9 mouse cellular contexts compared by ENCODE assay signal in the genomic region with DNA sequence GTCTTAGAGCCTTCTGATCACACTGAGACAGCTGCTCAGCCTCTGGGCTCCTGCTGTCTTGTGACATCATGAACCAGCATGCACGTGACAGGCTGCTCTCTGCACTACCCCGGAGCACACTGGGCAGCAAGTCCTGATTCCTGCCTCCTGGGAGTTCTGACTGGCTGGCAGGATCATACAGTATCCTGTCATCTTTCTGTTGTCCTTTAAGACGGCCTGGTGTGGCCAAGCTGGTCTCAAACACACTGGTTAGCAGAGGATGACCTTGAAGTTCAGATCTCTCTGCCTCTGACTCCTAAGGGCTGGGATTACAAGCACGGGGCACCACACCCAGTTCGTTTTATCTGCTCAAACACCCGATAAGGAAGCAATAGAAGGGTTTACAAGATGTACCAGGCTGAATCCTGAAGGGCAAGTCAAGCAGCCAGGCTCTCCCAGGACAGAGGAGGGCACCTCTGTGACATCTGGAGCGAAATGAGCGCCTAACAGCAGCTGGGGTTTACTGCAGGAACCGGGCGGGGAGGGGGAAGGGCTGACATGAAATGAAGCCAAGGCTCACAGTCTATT. TPM values are rescaled to one million over a fixed set of nuclear protein-coding genes. Genes with fewer than 3 reads are reported as not detected.
A peak's percentile ranks its signal among the peaks of the same experiment; 100 is the strongest.
DNase-seq lines count a peak whose midpoint lies in the region; ATAC-seq lines count a peak whose summit lies in the region.
"Had no signal": no experiment of that assay in that cellular context is flagged by ENCODE, and none has a peak within 500 bp of the region (broad histone marks: within the 10 kb centered on the region; RNA-seq: fewer than 3 reads in every experiment).

No protein-coding gene starts in this region.

- H3K4me2 ChIP-seq in intestine, embryonic 16.5 days (ENCODE audit: low read depth, low read length), result no peak overlapping the region
- no peak overlapping the region for H3K4me2 ChIP-seq in stomach, embryonic 16.5 days (ENCODE audit: low read depth, low read length)
- no peak overlapping the region for H3K4me2 ChIP-seq in midbrain, embryonic 13.5 days (replicated peaks)

- H3K36me3 ChIP-seq in intestine, embryonic 16.5 days (ENCODE audit: control insufficient read depth, insufficient read depth, low read length), result no peaks in the 10 kb centered on the region; the same call in 1 of the 2 replicates
- no peaks in the 10 kb centered on the region; the same call in 1 of the 2 replicates for H3K36me3 ChIP-seq in stomach, embryonic 16.5 days (ENCODE audit: control insufficient read depth, insufficient read depth, low read length)
- peaks cover 42% of the 10 kb centered on the region for H3K36me3 ChIP-seq in midbrain, embryonic 13.5 days

- peak; percentile 8 for DNase-seq in left cerebral cortex, postnatal 4 days
- DNase-seq in left cerebral cortex, adult 9 months (ENCODE audit: low spot score in 2 of 2), result no peak
- peak; percentile 11 for DNase-seq in fat pad, adult 2 months (ENCODE audit: extremely low read depth, low read depth, low spot score)
- DNase-seq in spleen, postnatal 14 days (ENCODE audit: low spot score in 2 of 2), result no peak
- no peak for DNase-seq in frontal cortex, postnatal 10 days (ENCODE audit: low spot score in 2 of 2)

- H3K4me3 ChIP-seq in intestine, embryonic 16.5 days (ENCODE audit: low read length), result no peak overlapping the region
- no peak overlapping the region for H3K4me3 ChIP-seq in stomach, embryonic 16.5 days (replicated peaks; ENCODE audit: low read length)
- no peak overlapping the region for H3K4me3 ChIP-seq in midbrain, embryonic 13.5 days (replicated peaks)
- H3K4me3 ChIP-seq: erythroblast, embryonic 14.5 days had no signal

- H3K27ac ChIP-seq in intestine, embryonic 16.5 days (ENCODE audit: low read length), result no peak overlapping the region
- H3K27ac ChIP-seq in stomach, embryonic 16.5 days (ENCODE audit: low read length), result no peak overlapping the region
- no peak overlapping the region for H3K27ac ChIP-seq in midbrain, embryonic 13.5 days

- no peaks in the 10 kb centered on the region for H3K9me3 ChIP-seq in intestine, embryonic 16.5 days (ENCODE audit: control insufficient read depth, low read length)
- H3K9me3 ChIP-seq in stomach, embryonic 16.5 days (replicated peaks; ENCODE audit: control insufficient read depth, low read length), result no peaks in the 10 kb centered on the region
- no peaks in the 10 kb centered on the region for H3K9me3 ChIP-seq in midbrain, embryonic 13.5 days

- intact Hi-C loops in left cerebral cortex, postnatal 4 days (cut with DNase I), result no loop called here

- H3K4me1 ChIP-seq in intestine, embryonic 16.5 days (ENCODE audit: control insufficient read depth, insufficient read depth, low read length), result peaks cover 7% of the 10 kb centered on the region; the same call in 1 of the 2 replicates
- no peaks in the 10 kb centered on the region for H3K4me1 ChIP-seq in stomach, embryonic 16.5 days (ENCODE audit: control insufficient read depth, insufficient read depth, low read length)
- 0 out of 2 replicates have a peak, but pooled peaks cover 2% of the 10 kb centered on the region for H3K4me1 ChIP-seq in midbrain, embryonic 13.5 days (replicated peaks)

- H3K27me3 ChIP-seq in intestine, embryonic 16.5 days (replicated peaks; ENCODE audit: control insufficient read depth, insufficient read depth, low read length), result no peaks in the 10 kb centered on the region
- H3K27me3 ChIP-seq in stomach, embryonic 16.5 days (ENCODE audit: control insufficient read depth, insufficient read depth, low read length), result no peaks in the 10 kb centered on the region
- H3K27me3 ChIP-seq in midbrain, embryonic 13.5 days, result no peaks in the 10 kb centered on the region

- ATAC-seq in intestine, embryonic 16.5 days, result peak; percentile 93
- ATAC-seq in stomach, embryonic 16.5 days (ENCODE audit: insufficient read depth, low FRiP score), result 0 out of 2 replicates have a peak, but pooled peaks have one; percentile 10
- ATAC-seq in midbrain, embryonic 13.5 days, result no peak

- H3K9ac ChIP-seq in intestine, embryonic 16.5 days (ENCODE audit: low read depth, low read length), result no peak overlapping the region
- H3K9ac ChIP-seq in stomach, embryonic 16.5 days (ENCODE audit: low read length), result no peak overlapping the region
- H3K9ac ChIP-seq in midbrain, embryonic 13.5 days (replicated peaks), result no peak overlapping the region

- WGBS in intestine, embryonic 16.5 days, result 53% methylated on average over 10 of the region's 10 CpGs
- 66% methylated on average over 10 of the region's 10 CpGs for WGBS in stomach, embryonic 16.5 days
- 78% methylated on average over 10 of the region's 10 CpGs for WGBS in midbrain, embryonic 13.5 days

RNA-seq across cellular contexts. Expression of a gene that starts 12.5 kb away (rescaled TPM):
- total RNA-seq in left cerebral cortex, postnatal 4 days (2021), result 10 to 100 TPM; 56.1 to 59.4 TPM
- 110 and 125 TPM in 2 replicates for polyA plus RNA-seq in intestine, embryonic 16.5 days (2015; fragmentation: Nextera tagmentation; extraction: Ambion mirVana)
- 122 and 130 TPM in 2 replicates for polyA plus RNA-seq in stomach, embryonic 16.5 days (2015; fragmentation: Nextera tagmentation; extraction: Ambion mirVana)
- polyA plus RNA-seq in midbrain, embryonic 13.5 days (2015; fragmentation: Nextera tagmentation; extraction: Ambion mirVana), result 103 and 107 TPM in 2 replicates

RNA-seq across cellular contexts. Expression of a gene that starts 49.2 kb away (rescaled TPM):
- 1 to 10 TPM in 1 of 2 experiments, under 1 TPM in 1; 0.28 to 1.2 TPM for total RNA-seq in left cerebral cortex, postnatal 4 days (2021)
- polyA plus RNA-seq in intestine, embryonic 16.5 days (2015; fragmentation: Nextera tagmentation; extraction: Ambion mirVana), result 3.3 and 4.8 TPM in 2 replicates
- polyA plus RNA-seq in stomach, embryonic 16.5 days (2015; fragmentation: Nextera tagmentation; extraction: Ambion mirVana), result 5.6 and 6.9 TPM in 2 replicates
- 6.8 and 10.1 TPM in 2 replicates for polyA plus RNA-seq in midbrain, embryonic 13.5 days (2015; fragmentation: Nextera tagmentation; extraction: Ambion mirVana)
- polyA plus RNA-seq: erythroblast, embryonic 14.5 days had no signal

Comparison
In these comparisons a context has a peak if more than half of its experiments do, and no peak if none do; other contexts are left out.
1. DNase-seq: peak in left cerebral cortex, postnatal 4 days (single experiment) and fat pad, adult 2 months (single experiment); none in left cerebral cortex, adult 9 months (0 of 2), spleen, postnatal 14 days (0 of 2) and frontal cortex, postnatal 10 days (0 of 2).